In the genomic region with DNA sequence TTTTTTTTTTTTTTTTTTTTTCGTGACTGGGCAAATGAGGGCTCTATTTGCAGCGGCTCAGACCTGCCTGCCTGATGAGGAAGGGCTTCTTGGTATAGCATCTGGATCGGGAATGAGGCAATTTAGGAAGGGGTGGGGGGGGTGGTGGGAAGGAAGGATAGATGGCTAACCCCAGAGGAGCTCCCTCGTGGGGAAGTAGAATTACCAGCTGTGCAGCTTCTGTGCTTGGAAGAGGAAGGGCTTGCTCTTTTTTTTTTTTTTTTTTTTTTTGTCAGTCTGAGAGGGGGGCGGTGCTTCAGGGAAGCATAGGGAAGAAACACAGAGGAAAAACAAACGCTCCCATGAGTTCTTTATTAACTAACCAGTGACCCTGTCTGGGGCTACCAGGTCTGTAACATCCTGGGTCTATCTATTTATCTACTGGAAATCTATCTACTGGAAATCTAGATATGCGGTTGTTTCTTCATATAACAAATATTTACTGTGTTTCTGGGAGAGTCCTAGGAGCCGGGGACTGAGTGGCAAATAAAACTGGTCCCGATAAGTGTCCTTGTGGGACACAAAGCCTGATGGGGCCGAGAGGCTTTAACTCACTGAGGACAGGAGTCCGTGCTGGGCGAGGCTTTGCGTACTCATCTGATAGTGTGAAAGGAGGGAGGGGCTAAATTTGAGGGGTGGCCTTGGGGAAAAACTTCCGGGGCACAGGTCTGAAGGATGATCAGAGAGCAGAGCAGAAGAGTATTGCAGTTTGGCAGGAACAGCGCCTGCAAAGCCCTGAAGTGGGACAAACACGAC, we compare ENCODE assay signal across 9 mouse cellular contexts. TPM values are rescaled to one million over a fixed set of nuclear protein-coding genes. Genes with fewer than 3 reads are reported as not detected.
DNase-seq lines count a peak whose midpoint lies in the region; ATAC-seq lines count a peak whose summit lies in the region.
"Had no signal": no experiment of that assay in that cellular context is flagged by ENCODE, and none has a peak within 500 bp of the region (broad histone marks: within the 10 kb centered on the region; RNA-seq: fewer than 3 reads in every experiment).

No protein-coding gene starts in this region.

- DNase-seq in forebrain, embryonic 11.5 days (ENCODE audit: low spot score) = no peak
- peak; percentile 51 for DNase-seq in MN1 (ENCODE audit: low spot score)
- DNase-seq in ovary, postnatal 10 days (ENCODE audit: low spot score) = no peak
- no peak for DNase-seq in spleen, adult 12 weeks (ENCODE audit: low spot score)
- DNase-seq in right cerebral cortex, postnatal 4 days = no peak
- DNase-seq: B cell, adult 2 months had no signal

- no peak overlapping the region for H3K27ac ChIP-seq in forebrain, embryonic 16.5 days (ENCODE audit: low read length)
- no peak overlapping the region for H3K27ac ChIP-seq in forebrain, embryonic 11.5 days (ENCODE audit: low read depth, low read length)
- peak overlapping the region; percentile 47 for H3K27ac ChIP-seq in intestine, embryonic 16.5 days (ENCODE audit: low read length)

- H3K27me3 ChIP-seq in forebrain, embryonic 16.5 days (replicated peaks; ENCODE audit: control insufficient read depth, insufficient read depth, low read length) = no peaks in the 10 kb centered on the region
- H3K27me3 ChIP-seq in forebrain, embryonic 11.5 days (ENCODE audit: control insufficient read depth, insufficient read depth, low read length) = peaks cover 9% of the 10 kb centered on the region; the same call in 1 of the 2 replicates
- no peaks in the 10 kb centered on the region for H3K27me3 ChIP-seq in intestine, embryonic 16.5 days (replicated peaks; ENCODE audit: control insufficient read depth, insufficient read depth, low read length)

- H3K4me3 ChIP-seq in forebrain, embryonic 16.5 days (replicated peaks; ENCODE audit: low read length) = no peak overlapping the region
- H3K4me3 ChIP-seq in forebrain, embryonic 11.5 days (ENCODE audit: low read depth, low read length) = no peak overlapping the region
- 0 out of 2 replicates have a peak overlapping the region, but pooled peaks have one; percentile 4 for H3K4me3 ChIP-seq in intestine, embryonic 16.5 days (ENCODE audit: low read length)

- H3K4me2 ChIP-seq in forebrain, embryonic 16.5 days (ENCODE audit: low read length) = no peak overlapping the region
- H3K4me2 ChIP-seq in forebrain, embryonic 11.5 days (ENCODE audit: low read depth, low read length, severe bottlenecking) = no peak overlapping the region
- H3K4me2 ChIP-seq in intestine, embryonic 16.5 days (ENCODE audit: low read depth, low read length) = peak overlapping the region; percentile 30

- ATAC-seq in forebrain, embryonic 16.5 days = peak; percentile 59; the same call in 1 of the 2 replicates
- no peak for ATAC-seq in forebrain, embryonic 11.5 days (replicated peaks; ENCODE audit: low FRiP score)
- peak; percentile 52 for ATAC-seq in intestine, embryonic 16.5 days
- ATAC-seq in megakaryocyte progenitor cell, adult 5-6 weeks (replicated peaks; ENCODE audit: poor library complexity) = peak; percentile 57

- no peaks in the 10 kb centered on the region for H3K36me3 ChIP-seq in forebrain, embryonic 16.5 days (ENCODE audit: control insufficient read depth, insufficient read depth)
- H3K36me3 ChIP-seq in forebrain, embryonic 11.5 days (ENCODE audit: control insufficient read depth, insufficient read depth, low read length) = no peaks in the 10 kb centered on the region
- no peaks in the 10 kb centered on the region for H3K36me3 ChIP-seq in intestine, embryonic 16.5 days (ENCODE audit: control insufficient read depth, insufficient read depth, low read length)

- no peak overlapping the region for H3K9ac ChIP-seq in forebrain, embryonic 16.5 days (replicated peaks; ENCODE audit: low read depth, low read length)
- H3K9ac ChIP-seq in forebrain, embryonic 11.5 days (ENCODE audit: low read length) = no peak overlapping the region
- H3K9ac ChIP-seq in intestine, embryonic 16.5 days (ENCODE audit: low read depth, low read length) = 0 out of 2 replicates have a peak overlapping the region, but pooled peaks have one; percentile 32

- H3K4me1 ChIP-seq in forebrain, embryonic 16.5 days (replicated peaks; ENCODE audit: control insufficient read depth, insufficient read depth, low read length) = no peaks in the 10 kb centered on the region; the same call in 1 of the 2 replicates
- 0 out of 2 replicates have a peak, but pooled peaks cover 5% of the 10 kb centered on the region for H3K4me1 ChIP-seq in forebrain, embryonic 11.5 days (replicated peaks; ENCODE audit: control insufficient read depth, insufficient read depth, low read length)
- H3K4me1 ChIP-seq in intestine, embryonic 16.5 days (ENCODE audit: control insufficient read depth, insufficient read depth, low read length) = peaks cover 17% of the 10 kb centered on the region

- WGBS in forebrain, embryonic 16.5 days = 45% methylated on average over 16 of the region's 16 CpGs
- WGBS in forebrain, embryonic 11.5 days = 53% methylated on average over 16 of the region's 16 CpGs
- 26% methylated on average over 16 of the region's 16 CpGs for WGBS in intestine, embryonic 16.5 days

- no peaks in the 10 kb centered on the region for H3K9me3 ChIP-seq in forebrain, embryonic 16.5 days (ENCODE audit: control insufficient read depth, low read length)
- H3K9me3 ChIP-seq in forebrain, embryonic 11.5 days (ENCODE audit: control insufficient read depth, low read length) = no peaks in the 10 kb centered on the region
- no peaks in the 10 kb centered on the region for H3K9me3 ChIP-seq in intestine, embryonic 16.5 days (ENCODE audit: control insufficient read depth, low read length)

RNA-seq across cellular contexts. Expression of gene Capn8, which starts 2.0 kb away (rescaled TPM):
- 0.14 TPM in 1 of 2 replicates, not detected in the other for polyA plus RNA-seq in forebrain, embryonic 16.5 days (2015; fragmentation: Nextera tagmentation; extraction: Ambion mirVana)
- 0.08 TPM in 1 of 2 replicates, not detected in the other for polyA plus RNA-seq in forebrain, embryonic 11.5 days (2014; fragmentation: Nextera tagmentation; extraction: Ambion mirVana)
- 3.6 and 4.2 TPM in 2 replicates for polyA plus RNA-seq in intestine, embryonic 16.5 days (2015; fragmentation: Nextera tagmentation; extraction: Ambion mirVana)
- total RNA-seq in megakaryocyte progenitor cell, adult 5-6 weeks (2015) = not detected in 2 replicates
- total RNA-seq in megakaryocyte progenitor cell, adult 5-6 weeks (2017) = not detected in 2 replicates

RNA-seq across cellular contexts. Expression of gene Capn2, which starts 45.4 kb away (rescaled TPM):
- 70.3 and 76.2 TPM in 2 replicates for polyA plus RNA-seq in forebrain, embryonic 16.5 days (2015; fragmentation: Nextera tagmentation; extraction: Ambion mirVana)
- polyA plus RNA-seq in forebrain, embryonic 11.5 days (2014; fragmentation: Nextera tagmentation; extraction: Ambion mirVana) = 90.8 and 91.6 TPM in 2 replicates
- 74.8 and 77.0 TPM in 2 replicates for polyA plus RNA-seq in intestine, embryonic 16.5 days (2015; fragmentation: Nextera tagmentation; extraction: Ambion mirVana)
- total RNA-seq in megakaryocyte progenitor cell, adult 5-6 weeks (2015) = 4.1 and 9.7 TPM in 2 replicates
- 8.7 and 10.5 TPM in 2 replicates for total RNA-seq in megakaryocyte progenitor cell, adult 5-6 weeks (2017)
